Mouse (Mus musculus) liver, adult (tissue): ENCODE data around the gene Phldb2.

Experiments
- GATA4 ChIP-seq: IDR thresholded peaks from 2 replicates; pipeline ENCODE4 v1.6.1; 2014; ENCODE audit warnings: mild to moderate bottlenecking, low read length; ENCODE audit not compliant: insufficient replicate concordance

Phldb2 gene

GRCm38 (mm10) chr16:45953394-45953793 lies at the start of gene Phldb2:
TSS of gene Phldb2 (minus strand) at chr16:45953598.
- no peak for TF ChIP-seq GATA4

GRCm38 (mm10) chr16:46001550-46002166 lies 48.3 kb upstream of the Phldb2 start:
- TF ChIP-seq GATA4 = no peak

DNA sequence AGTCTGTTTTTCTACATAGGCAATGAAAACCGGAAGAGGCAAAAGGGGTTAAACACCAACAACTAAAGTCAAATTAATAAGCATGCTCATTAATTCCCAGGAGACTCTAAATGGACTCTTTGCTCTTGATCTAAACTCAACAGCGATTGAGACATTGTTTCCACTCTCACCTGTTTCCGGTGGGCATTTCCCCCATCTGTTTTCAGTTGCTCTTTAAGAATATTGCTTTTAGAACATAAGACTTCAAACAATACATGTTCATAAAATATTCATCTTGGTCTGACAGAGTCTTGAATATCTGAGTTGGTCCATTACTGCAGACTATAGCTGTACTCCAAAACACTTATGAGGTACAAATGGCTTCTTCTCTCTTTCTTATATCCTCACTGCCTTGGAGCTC lies 47.6 kb upstream of the Phldb2 start:
- TF ChIP-seq GATA4 = no peak

- no peak for TF ChIP-seq GATA4
These were observed 46.2 kb upstream of the Phldb2 start for GRCm38 (mm10) chr16:45999374-46000191.

DNA sequence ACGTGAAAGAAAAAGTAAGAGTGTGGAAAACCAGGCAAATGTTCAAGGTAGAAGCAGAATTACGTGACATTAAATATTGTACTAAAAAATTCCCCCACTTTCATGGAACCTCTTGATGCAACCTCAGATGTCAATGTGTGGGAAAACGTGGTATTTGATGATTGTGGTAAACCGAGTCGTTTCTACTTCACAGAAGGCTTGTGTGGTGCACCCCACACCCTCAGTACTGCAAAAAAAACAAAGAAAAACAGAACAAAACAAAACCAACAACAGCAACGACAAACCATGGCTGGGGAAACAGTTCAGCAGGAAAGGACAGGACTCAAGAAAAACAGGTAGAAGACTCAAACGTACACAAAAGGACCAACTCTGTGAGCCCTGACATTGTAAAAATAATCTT lies 44.8 kb upstream of the Phldb2 start:
- no peak for TF ChIP-seq GATA4

DNA sequence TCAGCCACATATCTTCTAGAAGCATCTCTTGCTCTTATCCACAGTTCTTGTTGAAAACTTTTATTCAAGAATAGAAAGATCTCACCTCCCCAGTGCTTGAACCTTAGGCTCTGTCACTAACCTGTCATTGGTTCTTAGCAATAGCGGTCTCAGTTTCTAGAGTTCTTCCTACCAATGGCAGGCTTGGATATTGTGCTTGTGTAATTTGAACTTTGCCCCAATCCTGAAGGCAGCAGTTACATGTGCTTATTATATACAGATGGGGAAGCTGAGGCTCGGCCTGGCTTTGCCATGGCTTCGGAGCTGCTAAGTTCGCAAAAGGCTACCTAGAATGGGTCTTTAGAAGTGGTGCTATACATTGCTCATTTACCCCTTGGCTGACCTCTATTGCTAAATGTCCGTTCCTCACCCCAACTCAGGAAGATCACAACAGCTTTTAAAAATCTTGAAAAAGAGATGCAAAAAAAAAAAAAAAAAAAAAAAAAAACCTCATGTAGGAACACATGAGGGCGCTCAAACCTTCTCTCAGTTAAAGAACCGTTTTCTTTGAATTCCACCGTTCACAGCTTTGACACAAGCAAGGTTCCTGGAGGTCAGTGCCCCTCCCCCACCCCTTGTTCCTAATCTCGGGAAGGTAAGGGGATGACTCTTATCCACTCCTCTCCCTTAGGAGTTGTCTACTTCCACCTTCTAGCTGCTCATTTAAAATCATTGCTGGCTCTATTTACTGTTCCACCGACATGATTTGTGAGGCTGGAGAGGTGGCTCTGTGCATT lies 37.7 kb upstream of the Phldb2 start:
- TF ChIP-seq GATA4 = no peak

DNA sequence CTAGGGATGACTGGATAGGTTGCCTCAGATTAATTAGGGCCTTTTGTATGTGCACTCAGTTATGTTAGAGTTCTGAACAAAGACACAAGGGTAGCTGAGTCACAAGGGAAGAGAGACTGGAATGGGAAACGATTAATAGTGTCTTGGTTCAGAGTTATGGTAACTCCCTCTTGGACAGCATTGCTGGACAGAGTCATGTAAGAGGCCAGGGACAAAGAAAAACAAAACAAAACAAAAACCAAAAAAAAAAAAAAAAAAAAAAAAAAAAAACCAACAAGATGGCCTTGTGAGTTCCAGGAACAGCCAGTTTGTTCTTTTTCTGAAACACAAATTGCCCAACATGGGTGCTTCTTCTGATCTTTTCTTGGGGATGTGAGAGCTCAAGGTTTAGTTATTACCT lies 32.8 kb upstream of the Phldb2 start:
- no peak for TF ChIP-seq GATA4

DNA sequence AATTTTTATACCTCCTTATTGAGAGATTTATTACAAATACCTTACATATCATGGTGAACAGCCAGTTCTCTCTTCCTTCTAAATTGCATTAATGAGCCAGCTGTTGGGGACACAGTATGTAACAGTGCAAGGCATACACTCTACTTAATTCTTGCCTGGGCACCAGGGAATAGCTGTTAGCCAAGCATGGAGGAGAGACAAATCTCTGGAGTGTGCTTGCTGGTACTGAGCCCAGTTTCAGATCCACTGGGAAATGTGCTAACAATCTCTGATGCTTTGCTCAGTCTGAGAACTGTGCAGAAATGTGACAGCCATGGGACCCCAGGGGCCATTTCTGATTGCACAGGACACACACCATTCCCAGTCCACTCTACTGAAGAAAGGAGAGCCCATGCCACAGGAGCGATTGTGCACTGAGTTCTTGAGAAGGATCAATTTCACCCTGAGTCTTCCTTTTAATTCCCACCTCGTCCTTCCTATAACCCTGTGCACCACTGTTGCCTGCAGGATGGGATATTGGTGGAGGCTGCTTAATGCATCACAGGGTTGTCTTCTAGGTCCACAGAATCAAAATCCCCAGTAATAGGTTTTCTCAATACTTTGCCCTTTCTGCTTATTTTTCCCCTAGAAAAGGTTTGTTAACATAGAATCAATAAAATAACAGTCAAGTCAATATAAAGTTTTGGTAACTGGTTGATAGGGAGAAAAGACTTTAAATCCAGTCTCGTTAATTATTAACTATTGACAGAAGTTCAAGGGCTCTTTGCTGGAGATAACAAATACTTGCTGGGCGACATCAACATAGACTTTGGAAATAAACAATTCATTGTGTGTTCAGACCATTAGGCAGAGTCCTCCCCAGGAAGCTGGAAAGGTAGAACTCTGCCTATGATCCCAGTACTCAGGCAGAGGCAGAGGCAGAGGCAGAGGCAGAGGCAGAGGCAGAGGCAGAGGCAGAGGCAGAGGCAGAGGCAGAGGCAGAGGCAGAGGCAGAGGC lies 31.5 kb upstream of the Phldb2 start:
- TF ChIP-seq GATA4 = peak; percentile 95

GRCm38 (mm10) chr16:45976251-45976650 lies 22.9 kb upstream of the Phldb2 start:
- no peak for TF ChIP-seq GATA4

GRCm38 (mm10) chr16:45973959-45974686 lies 20.7 kb upstream of the Phldb2 start:
- no peak for TF ChIP-seq GATA4

GRCm38 (mm10) chr16:45970187-45970586 lies 16.8 kb upstream of the Phldb2 start:
- no peak for TF ChIP-seq GATA4

DNA sequence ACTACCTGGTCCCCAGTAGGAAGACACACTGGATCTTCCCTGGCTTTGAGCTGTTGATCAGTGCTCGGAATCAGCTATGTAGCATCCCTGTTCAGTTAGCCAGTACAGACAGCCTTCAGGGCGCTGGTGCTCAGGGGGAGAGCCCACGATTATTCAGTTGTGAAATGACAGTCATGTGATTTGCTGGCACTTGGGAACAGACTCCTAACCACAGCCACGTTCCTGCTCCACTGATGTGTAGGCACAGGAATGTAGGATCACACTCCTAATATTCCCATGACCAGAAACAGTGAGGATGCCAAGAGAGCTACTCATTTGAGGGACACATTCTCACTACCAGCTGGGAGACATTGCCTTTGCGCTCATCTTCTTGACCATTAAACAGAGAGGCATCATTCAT lies 15.3 kb upstream of the Phldb2 start:
- no peak for TF ChIP-seq GATA4

DNA sequence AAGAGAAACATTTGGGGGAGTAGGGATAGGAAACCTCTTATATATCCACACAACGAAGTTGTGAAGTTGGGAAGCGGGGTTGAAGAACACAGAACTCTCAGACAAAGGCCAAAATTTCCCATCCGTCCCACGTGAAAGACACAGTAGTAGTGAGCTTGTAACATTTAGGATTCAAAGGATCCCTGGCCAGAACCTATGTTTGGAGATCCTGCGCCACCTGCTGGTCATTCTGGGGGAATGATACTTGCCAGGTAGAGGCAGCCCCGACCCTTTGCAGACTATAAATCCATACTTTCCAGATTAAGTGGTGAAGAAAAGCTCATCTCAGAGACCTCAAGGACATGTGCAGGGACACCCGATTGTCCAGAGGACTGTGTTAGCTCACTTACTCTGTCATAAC lies 14.1 kb upstream of the Phldb2 start:
- TF ChIP-seq GATA4 = no peak

DNA sequence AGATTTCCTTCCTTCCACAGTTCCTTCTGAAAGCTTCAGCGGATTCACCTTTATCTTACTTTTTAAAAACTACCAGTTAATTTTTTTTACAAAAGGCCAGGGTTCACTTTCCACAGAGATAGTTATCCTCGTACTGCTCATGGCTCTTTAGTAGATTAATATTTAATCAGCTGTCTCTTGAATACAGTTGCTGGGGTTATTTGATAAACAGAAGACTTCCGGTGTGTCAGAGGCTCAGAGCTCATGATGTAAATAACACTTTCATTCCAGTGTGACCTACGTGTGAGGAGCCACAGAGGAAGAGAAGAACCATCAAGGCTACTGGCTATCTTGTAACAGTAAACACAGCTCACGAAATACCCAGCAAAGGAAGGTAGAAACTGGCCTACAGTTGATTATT lies 13.2 kb upstream of the Phldb2 start:
- TF ChIP-seq GATA4 = peak; percentile 34; the same call in 1 of the 2 replicates

- TF ChIP-seq GATA4 = no peak
These were observed 11.4 kb upstream of the Phldb2 start for GRCm38 (mm10) chr16:45964777-45965176.

- no peak for TF ChIP-seq GATA4
These were observed 10.4 kb upstream of the Phldb2 start for GRCm38 (mm10) chr16:45963837-45964236.
